Mouse (Mus musculus) hindbrain, postnatal 0 days (tissue): ENCODE measurements at regions not wholly inside any gene's neighbourhood (a gene's known extent, or its start where the extent isn't known, plus 50 kb on each side); places are given as distances from the start of the nearest gene placed in this dataset.
A peak's percentile ranks its signal among the peaks of the same experiment; 100 is the strongest.

Experiments used
- ATAC-seq: fragments of 200-750 bp; cut with Nextera tagmentation; 2 replicates; pipeline ENCODE4 v1.8.0; 2017; ENCODE audit warnings: mild to moderate bottlenecking, moderate TSS enrichment, moderate library complexity
- DNase-seq: peaks from one replicate; pipeline ENCODE4 v3.0.0-alpha.2; 2015; ENCODE audit warnings: low spot score
- H3K27ac ChIP-seq: fragments of 300-500 bp; sonication (generic); 2 replicates; pipeline ENCODE4 v1.5.1; 2014; ENCODE audit warnings: mild to moderate bottlenecking
- H3K27me3 ChIP-seq: fragments of 300-500 bp; sonication (generic); 2 replicates; pipeline ENCODE4 v1.6.1; 2014; ENCODE audit warnings: low read length, mixed read lengths; ENCODE audit not compliant: insufficient read depth
- H3K36me3 ChIP-seq: fragments of 300-500 bp; sonication (generic); 2 replicates; pipeline ENCODE4 v1.6.1; 2014; ENCODE audit warnings: low read length, mixed read lengths; ENCODE audit not compliant: insufficient read depth
- H3K4me1 ChIP-seq: fragments of 300-500 bp; sonication (generic); 2 replicates; pipeline ENCODE4 v1.6.1; 2014; ENCODE audit warnings: antibody characterized with exemption, low read length, mixed read lengths; ENCODE audit not compliant: insufficient read depth
- H3K4me2 ChIP-seq: fragments of 300-500 bp; sonication (generic); 2 replicates; pipeline ENCODE4 v1.6.1; 2014; ENCODE audit warnings: low read depth, mild to moderate bottlenecking, low read length, moderate library complexity, mixed read lengths
- H3K4me3 ChIP-seq: fragments of 300-500 bp; sonication (generic); 2 replicates; pipeline ENCODE4 v1.5.1; 2014; ENCODE audit warnings: low read length
- H3K9ac ChIP-seq: fragments of 300-500 bp; sonication (generic); replicated peaks from 2 replicates; pipeline ENCODE4 v1.6.1; 2014; ENCODE audit warnings: mild to moderate bottlenecking, low read length, moderate library complexity, mixed read lengths
- H3K9me3 ChIP-seq: fragments of 300-500 bp; sonication (generic); 2 replicates; pipeline ENCODE4 v1.6.1; 2016; ENCODE audit warnings: low read length, mixed read lengths
- CTCF ChIP-seq: IDR thresholded peaks from 2 replicates; pipeline ENCODE4 v1.5.1; 2016; ENCODE audit warnings: antibody characterized with exemption, control low read depth, low read depth
- WGBS: fragments of 180-500 bp; shearing (Covaris S2); extraction: QIAGEN DNeasy Blood & Tissue Kit; methylation state at CpG from one replicate; pipeline ENCODE4 v1.1.7; 2014; 5-methylcytosine and 5-hydroxymethylcytosine counted together

DNA sequence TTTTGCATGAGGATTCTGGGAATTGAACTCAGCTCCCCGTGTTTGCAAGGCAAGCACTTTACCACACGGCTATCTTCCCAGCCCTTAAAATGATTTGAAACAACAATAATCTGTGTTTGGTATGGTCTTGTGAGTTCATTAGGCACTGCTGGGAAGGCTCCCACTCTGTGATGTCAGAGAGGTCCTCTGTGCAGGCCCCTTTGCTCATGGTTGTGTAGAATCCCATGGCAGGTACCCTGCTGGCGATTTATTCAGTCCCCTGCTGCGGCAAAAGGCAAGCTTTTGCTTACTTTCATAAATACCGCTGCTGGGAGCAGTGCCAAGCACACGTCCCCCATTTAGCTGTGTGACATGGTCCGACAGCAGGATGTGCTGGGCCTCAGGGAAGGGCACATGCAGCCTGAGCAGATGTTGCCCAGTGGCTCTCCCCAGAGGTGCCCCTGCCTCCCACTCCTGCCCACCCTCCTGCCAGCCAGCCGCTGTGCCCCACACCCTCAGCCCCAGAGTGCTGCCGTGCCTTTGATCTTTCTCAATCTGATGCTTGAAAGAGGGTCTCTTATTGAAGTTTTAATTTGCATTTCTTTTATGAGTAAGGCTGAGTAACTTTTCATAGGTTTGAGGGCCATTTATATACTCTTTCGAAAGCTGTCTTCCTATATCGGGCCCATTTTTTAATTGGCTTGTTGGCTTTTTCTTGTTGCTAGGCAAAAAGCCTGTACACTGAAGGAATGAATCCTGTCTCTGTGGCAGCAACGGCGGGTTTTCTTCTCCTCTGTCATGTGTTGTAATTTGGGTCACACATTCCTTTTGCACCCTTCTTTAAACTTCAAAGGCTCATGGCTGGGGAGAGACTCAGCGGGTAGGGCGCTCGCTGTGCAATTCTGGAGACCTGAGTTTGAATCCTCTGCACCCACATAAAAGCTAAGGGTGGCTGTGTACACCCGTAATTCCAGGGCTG, 136.2 kb upstream of the Tle3 start:
- H3K27me3 ChIP-seq, result 0 out of 2 replicates have a peak, but pooled peaks cover 6% of the 10 kb centered on the region
- no peak for TF ChIP-seq CTCF
- H3K4me1 ChIP-seq, result peaks cover 7% of the 10 kb centered on the region
- 13% methylated on average over 17 of the region's 17 CpGs for WGBS
- no peaks in the 10 kb centered on the region for H3K36me3 ChIP-seq
- ATAC-seq (peak; percentile 80), DNase-seq (peak; percentile 73)
- H3K4me2 ChIP-seq, result no peak overlapping the region
- no peak overlapping the region for H3K4me3 ChIP-seq
- H3K9me3 ChIP-seq, result no peaks in the 10 kb centered on the region
- no peak overlapping the region for H3K27ac ChIP-seq
- H3K9ac ChIP-seq, result no peak overlapping the region

DNA sequence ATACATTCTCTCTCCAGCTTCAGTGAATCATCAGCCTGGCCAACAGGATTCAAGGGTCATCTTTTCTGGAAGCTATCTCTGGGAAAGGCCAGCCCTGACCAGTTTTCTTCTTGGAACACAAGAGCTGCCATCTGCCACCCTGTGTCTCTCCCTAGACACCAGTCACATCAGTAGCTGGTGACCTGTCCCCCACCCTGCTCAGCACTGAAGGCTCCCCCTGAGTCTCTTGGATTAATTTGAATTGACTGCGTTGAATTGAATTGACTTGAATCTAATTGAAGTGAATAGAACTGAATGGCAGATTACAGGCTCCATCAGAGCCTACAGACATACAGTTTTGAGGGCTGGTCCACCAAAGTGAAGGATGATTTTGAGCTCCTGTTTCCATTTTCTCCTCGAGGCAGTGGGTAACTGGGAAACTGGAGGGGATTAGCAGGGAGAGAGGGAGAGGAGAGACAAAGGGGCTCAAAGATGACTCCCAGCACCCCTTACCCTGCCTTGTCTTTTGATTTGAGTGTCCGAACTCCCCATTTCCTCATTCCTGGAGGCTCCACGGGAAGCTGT, 133.4 kb upstream of the Tle3 start:
- no peaks in the 10 kb centered on the region for H3K27me3 ChIP-seq
- no peak overlapping the region for H3K4me3 ChIP-seq
- no peak overlapping the region for H3K27ac ChIP-seq
- DNase-seq, result no peak
- H3K9ac ChIP-seq, result no peak overlapping the region
- H3K36me3 ChIP-seq, result no peaks in the 10 kb centered on the region
- ATAC-seq, result no peak
- no peaks in the 10 kb centered on the region for H3K9me3 ChIP-seq
- peaks cover 7% of the 10 kb centered on the region for H3K4me1 ChIP-seq
- no peak for TF ChIP-seq CTCF
- no peak overlapping the region for H3K4me2 ChIP-seq
- 30% methylated on average over 4 of the region's 4 CpGs for WGBS

DNA sequence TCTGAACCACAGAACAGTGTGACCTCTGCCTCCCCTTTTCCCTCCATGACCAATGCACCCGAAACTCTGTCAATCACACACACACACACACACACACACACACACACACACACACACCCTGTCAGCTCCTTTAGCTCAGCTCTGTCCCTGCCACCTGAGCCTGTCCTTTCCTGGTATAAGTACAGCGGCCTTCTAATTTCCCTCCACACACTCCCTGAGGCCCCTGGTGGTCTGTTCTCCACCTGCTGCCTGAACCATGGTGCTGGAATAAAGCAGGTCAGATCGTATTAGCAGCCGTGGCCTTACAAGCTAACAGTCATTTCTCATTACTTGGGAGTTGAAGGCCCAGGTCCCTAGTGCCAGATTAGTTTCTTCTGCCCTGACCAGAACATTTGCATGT, 132.8 kb upstream of the Tle3 start:
- ATAC-seq (no peak), DNase-seq (no peak)
- 49% methylated on average over 3 of the region's 4 CpGs for WGBS
- Histone ChIP-seq H3K4me2 (no peak overlapping the region), H3K9me3 (no peaks in the 10 kb centered on the region), H3K4me1 (peaks cover 7% of the 10 kb centered on the region), H3K27me3 (no peaks in the 10 kb centered on the region), H3K4me3 (no peak overlapping the region), H3K9ac (no peak overlapping the region), H3K36me3 (no peaks in the 10 kb centered on the region), H3K27ac (no peak overlapping the region)
- no peak for TF ChIP-seq CTCF

DNA sequence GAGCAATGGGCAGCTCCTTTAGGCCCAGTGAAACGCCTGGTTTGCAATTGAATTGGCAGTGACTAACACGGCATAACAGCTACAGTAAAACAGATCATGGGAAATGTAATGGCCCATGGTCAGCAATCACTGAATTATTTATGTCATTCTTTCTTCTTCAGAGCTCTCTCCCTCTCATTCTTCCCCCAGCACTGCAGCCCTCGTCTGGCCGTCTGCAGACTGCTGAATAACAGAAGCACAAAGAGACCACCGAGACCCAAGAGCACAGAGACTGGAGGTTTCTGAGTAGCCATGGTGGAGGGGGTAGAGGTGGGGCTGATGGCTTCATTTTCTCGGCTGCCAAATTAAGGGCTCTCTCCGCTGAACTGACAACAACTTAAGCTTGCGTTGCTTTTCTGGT, 130.7 kb upstream of the Tle3 start:
- no peaks in the 10 kb centered on the region for H3K27me3 ChIP-seq
- H3K36me3 ChIP-seq, result no peaks in the 10 kb centered on the region
- no peak overlapping the region for H3K9ac ChIP-seq
- no peak overlapping the region for H3K4me3 ChIP-seq
- ATAC-seq (no peak), DNase-seq (peak; percentile 22)
- 27% methylated on average over 8 of the region's 8 CpGs for WGBS
- H3K27ac ChIP-seq, result no peak overlapping the region
- no peak overlapping the region for H3K4me2 ChIP-seq
- H3K4me1 ChIP-seq, result peaks cover 4% of the 10 kb centered on the region
- no peaks in the 10 kb centered on the region for H3K9me3 ChIP-seq
- no peak for TF ChIP-seq CTCF

DNA sequence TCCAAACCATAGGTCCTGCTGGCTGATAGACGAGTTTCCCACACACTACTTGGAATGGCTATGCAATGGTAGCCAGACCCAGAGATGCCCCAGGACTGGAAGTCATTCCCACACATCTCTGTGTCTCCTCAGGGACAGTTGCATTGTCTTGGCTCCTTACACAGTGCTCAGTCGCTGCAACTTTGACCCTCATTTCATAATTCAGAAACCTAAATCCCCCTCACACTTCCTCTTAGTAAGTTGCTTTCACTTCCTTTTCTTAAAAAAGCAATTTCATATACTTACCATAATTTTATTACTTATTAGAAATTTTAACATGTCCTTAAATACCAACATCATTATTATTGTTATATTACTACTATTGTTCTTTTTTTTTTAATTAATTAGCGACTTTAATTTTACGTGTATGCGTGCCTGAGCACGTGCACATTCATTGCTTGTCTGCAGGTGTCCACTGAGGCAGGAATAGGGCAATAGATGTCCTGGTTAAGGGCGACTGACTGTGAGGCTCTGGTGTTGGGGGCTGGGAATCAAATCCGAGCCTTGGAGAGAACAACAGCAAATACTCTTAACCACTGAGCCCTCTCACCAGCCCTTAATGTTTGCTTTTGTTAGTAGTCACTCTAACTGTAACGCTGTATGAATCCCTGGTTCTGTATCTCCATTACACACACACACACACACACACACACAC, 129.9 kb upstream of the Tle3 start:
- ATAC-seq, result no peak

DNA sequence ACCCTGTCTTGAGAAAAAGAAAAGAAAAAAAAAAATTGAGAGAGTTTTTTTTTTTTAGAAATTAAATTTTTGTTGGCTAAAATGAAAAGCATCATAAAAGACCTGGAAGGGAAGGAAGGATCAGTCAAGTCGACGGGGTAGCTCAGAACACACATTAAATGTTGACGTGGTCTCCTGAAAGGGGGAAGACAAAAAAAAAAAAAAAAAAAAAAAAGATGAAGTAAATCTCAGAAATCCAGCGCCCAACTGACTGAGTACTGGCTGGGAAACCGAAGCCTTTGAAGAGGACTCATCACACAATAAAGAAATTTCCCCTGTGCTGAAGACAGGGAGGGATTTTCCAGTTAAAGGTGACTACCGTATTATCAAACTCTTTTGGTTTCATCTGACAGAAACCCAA, 128.9 kb upstream of the Tle3 start:
- no peak overlapping the region for H3K4me3 ChIP-seq
- no peak for ATAC-seq
- no peak overlapping the region for H3K4me2 ChIP-seq
- no peak overlapping the region for H3K27ac ChIP-seq
- 81% methylated on average over 6 of the region's 6 CpGs for WGBS
- no peaks in the 10 kb centered on the region for H3K4me1 ChIP-seq
- H3K36me3 ChIP-seq, result no peaks in the 10 kb centered on the region
- no peaks in the 10 kb centered on the region for H3K9me3 ChIP-seq
- no peak for DNase-seq
- H3K9ac ChIP-seq, result no peak overlapping the region
- no peaks in the 10 kb centered on the region for H3K27me3 ChIP-seq
- no peak for TF ChIP-seq CTCF

More for the DNA sequence above, 129.9 kb upstream of the Tle3 start:
- Histone ChIP-seq H3K4me2 (no peak overlapping the region), H3K36me3 (no peaks in the 10 kb centered on the region), H3K9ac (no peak overlapping the region), H3K27ac (no peak overlapping the region), H3K9me3 (no peaks in the 10 kb centered on the region), H3K27me3 (no peaks in the 10 kb centered on the region), H3K4me1 (no peaks in the 10 kb centered on the region; the same call in 1 of the 2 replicates), H3K4me3 (no peak overlapping the region)
- DNase-seq, result no peak
- 74% methylated on average over 9 of the region's 9 CpGs for WGBS
- TF ChIP-seq CTCF, result no peak
